Mouse (Mus musculus) left cerebral cortex, postnatal 14 days (tissue): ENCODE measurements at regions not wholly inside any gene's neighbourhood (a gene's known extent, or its start where the extent isn't known, plus 50 kb on each side); places are given as distances from the start of the nearest gene placed in this dataset.

Source experiments
- DNase-seq, 2 experiments: peaks; one replicate each; pipeline ENCODE4 v3.0.0; 2021 to 2022; ENCODE audit warnings: low spot score in 2 of 2, mixed read lengths in 1 of 2
- intact Hi-C: fragments of 180-260 bp; cut with DNase I; formaldehyde crosslinking; loops from one replicate; pipeline ENCODE4 v1.15.1; 2025

DNA sequence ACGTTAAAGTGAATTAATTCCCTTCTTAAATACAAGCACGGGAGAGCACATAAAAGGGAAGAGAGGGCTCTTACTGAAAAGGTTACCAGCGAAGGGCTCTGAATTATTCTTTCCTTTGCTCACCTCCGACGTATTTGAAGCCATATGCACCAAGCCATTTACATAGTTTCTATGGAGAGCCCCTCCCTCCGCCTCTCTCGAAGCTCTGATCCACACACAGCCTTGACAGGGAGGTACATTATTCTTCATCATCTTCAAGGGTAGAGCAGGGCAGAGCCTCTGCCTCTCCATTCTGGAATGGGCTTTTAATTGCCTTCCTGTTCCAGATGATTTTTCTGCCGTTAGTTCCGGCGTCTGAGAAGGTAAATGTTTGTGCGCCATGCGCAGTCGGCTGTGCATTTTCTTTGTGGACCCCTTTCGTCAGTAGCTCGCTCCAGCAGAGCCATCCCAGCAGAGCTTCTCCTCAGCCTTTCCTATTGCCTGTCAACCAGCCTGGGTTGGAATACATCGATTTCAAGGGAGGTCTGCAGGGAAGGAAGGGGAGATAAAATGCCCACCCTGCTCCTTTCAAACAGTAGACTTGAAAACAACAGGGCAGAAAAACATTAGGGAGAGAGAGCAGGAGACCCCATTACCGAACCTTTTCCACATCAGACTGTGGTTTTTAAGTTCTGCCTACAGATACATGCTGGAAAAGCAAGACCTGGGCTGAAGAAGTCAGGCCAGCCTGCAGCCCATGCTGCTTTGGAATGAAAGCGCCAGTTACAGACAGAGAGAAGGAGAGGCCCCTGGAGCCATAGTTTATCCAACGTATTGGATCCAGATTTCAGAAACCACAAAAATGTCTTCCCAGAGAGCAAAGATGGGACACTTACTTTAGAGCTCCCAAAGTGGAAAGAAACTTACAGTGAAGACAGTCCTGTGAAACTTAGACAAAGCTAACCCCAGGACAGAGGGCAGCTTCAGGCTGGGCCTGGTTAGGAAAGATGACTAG, 124.1 kb downstream of the Edn3 start:
- intact Hi-C loops: no loop called here
- DNase-seq: no peak

DNA sequence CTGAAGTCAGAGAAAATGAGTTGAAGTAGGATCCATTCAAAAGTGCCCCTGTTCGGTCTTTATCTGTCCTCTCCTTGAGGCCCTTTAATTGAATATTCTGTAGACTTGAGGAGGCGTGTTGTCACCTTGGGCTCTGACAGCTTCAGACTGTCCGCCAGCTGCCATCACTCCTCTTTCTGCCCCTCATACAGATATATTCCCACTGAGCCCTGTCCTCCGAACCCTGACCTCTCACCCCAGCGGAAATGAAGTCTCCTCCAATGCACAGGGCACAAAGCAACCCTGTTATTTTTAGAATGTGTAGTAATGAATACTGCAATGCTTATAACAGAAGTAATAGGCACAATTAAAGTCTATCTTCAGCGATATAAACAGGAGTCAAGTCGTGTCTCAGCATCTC, 117.4 kb upstream of the Gm14444 start:
- no peak for DNase-seq
- intact Hi-C loops: loop anchor here (10.0 kb wide), 1 partner anchor 1308 kb away; no protein-coding TSS in a partner anchor

DNA sequence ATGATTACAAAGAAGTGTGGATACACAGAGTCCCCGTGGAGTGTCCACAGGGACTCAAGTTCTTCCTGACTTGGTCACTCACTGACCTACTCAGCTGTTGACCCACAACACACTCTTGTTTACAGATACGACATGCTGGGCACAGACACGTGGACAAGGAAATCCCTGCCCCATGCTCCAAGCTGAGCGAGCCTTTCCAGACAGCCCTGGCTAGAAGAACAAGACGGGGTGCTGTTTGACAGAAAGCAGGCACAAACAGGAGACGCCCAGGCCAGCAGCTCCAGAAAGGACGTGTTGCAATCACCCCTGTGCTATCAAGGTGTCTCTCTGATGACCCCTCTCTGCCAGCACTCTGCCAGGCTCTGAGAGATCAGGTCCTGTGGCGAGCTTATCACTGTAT, 112.6 kb upstream of the Gm14444 start:
- intact Hi-C loops: loop anchor here (10.0 kb wide), 1 partner anchor 1313 kb away; no protein-coding TSS in a partner anchor
- DNase-seq: no peak

DNA sequence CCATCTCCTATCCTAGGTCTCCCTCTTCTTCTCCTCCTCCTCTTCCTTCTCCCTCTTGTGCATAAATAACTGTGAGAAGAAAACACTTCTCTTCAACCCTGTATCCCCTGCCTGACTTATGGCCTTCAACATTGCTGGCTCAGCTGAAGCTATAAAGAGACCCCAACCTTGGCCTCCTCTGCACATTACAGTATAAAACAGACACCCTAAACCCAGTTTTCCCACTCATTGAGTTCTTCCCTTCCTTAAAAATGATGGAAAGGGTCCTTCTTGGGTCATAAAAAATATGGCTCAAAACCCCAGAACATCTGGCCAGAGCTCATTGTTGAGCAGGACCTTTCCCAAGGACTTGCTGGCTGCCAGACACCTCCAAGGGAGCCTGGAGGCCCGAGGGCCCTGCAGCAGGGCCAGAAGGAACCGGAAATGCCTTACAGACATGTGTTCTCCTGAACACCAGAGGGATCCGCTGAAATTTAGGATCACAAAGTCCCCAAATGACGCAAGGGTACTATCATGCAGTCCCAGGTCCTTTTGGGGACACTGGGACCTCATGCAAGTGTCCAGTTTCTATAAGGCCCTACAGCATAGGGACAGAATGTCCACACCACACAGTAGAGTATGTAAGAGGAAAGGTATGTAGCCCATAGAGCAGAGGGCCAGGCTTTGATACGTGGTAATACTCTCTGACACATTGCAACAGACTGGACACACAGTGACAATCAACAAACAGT, 109.9 kb upstream of the Gm14444 start:
- DNase-seq: no peak
- intact Hi-C loops: loop anchor here (1.0 to 10.0 kb wide), 5 partner anchors 43 to 1715 kb away; no protein-coding TSS in a partner anchor

DNA sequence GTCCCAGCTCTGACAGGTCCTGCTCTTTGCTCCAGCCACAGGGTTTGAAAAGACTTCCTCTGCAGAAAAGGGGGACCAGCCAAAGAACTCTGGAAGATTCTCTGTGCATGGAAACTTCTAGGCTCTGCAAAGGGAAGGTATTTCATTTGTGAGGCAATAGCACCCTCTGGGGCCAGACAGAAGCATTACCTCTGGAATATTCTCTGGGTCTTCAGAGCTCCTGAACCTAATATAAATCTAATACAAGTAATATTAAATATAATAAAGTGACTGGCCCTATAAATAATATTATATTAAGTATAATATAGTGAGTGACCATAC, 109.4 kb upstream of the Gm14444 start:
- peak; percentile 57 to 73 for DNase-seq
- intact Hi-C loops: loop anchor here (1.0 to 10.0 kb wide), 4 partner anchors 43 to 1716 kb away; no protein-coding TSS in a partner anchor

DNA sequence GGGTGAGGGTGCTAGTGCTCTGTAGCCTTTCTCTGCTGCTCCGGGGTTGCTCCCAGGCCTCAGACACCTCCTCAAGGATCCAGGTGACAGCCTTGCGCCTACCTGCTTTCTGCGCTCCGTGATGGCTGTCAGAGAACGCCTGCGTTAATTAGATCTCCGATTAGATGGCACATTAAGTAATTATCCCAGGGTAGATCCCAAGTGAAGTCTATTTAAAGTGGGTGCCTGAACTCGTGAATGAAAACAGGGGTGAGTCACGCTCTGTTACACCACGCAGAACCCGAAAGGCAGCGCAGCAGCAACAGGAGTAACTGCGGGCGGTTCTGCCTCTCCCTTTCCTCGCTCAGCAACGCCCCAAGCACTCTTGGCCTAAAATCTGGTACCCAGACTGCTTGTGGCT, 108.2 kb upstream of the Gm14444 start:
- intact Hi-C loops: loop anchor here (5.0 to 10.0 kb wide), 3 partner anchors 44 to 1717 kb away; no protein-coding TSS in a partner anchor
- peak in 1 of 2 experiments; percentile 20 for DNase-seq

DNA sequence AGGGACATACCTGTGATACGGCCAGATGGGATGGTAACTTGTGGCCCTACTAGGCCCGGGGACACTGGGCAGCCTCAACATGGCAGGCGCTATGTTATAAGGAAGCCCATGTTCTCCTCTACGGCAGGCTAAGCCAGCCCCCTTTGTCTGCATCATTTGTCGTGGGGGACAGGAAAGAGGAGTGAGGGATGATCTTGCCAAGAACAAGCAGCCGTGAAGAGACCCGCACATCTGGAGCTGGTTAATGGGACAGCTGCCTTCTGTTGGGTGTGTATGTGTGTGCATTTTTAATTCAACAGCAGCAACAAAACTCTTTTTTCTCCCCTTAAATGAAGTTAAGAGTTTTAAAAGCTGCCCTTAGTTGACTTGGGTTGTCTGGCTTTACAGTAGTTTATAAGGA, 106.4 kb upstream of the Gm14444 start:
- DNase-seq: no peak
- intact Hi-C loops: loop anchor here (5.0 to 10.0 kb wide), 3 partner anchors 46 to 1719 kb away; no protein-coding TSS in a partner anchor

DNA sequence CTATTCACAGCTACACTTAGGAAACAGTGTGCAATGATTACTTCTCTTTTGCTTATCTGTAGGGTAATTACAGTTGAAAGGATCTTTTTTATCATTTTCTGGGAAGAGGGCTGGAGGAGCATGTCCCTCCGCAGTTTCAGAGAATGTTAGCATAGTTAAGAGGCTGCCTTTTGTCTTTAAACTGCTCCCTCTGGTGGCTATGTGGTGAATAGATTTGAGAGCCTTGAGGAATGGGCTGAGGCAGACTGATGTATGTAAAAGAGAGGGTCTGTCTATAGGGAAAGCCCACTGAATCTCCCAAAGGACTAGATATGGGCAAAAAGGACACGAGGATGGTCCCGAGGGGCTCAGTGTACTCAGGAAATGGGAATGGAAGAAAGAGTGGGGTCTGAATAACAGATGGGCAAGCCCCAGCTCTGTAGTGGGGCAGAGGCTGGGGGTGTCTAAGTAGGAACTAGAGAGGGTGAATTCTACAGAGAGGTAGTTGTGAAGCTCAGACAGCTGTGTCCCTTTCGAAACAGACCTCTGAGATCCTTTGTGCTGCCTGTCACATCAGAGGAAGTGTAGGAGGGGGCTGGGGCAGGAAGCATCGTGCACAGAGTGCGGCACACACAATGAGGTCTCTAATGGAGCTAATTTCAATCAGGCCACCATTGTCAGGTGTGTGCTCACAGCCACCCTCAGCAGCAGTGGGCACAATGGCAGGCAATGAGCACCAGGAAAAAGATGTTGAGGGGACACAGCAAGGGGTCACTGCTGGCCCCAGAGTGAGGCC, 104.0 kb upstream of the Gm14444 start:
- peak; percentile 54 to 72 for DNase-seq
- intact Hi-C loops: loop anchor here (10.0 kb wide), 1 partner anchor 1721 kb away; no protein-coding TSS in a partner anchor

DNA sequence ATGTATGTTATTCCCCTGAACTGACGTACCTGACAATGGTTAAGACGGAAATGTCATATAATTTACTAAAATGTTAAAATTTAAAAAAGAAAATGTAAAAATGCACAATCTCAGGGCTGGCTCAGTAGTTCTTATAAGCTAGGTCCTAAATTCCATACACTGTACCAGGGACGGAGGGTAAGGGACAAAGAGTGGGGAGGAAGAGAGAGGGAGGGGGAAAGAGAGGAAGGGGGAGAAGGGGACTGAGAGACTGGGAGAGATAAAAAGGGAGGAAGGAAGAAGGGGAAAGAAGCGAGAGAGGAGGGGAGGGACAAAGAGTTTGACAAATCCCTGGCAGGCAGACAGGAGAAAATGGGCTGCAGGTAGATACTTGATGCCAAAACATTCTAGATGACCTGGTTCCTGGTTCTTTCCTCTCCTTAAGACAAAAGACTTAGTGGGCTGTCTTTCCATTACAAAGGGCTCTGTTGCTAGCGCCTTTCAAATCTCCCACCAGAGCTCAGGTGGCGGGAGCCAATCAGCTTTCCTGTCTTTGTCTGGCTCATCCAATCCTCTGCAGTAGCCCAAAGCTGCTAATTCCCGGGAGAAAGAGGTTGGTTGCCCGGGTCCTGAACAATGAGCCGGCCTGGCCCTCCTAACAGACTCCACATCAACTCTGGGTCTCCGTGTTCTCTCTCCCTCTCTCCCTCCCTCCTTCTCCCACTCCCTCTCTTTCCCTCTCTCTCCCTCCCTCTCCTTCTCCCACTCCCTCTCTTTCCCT, 92.7 kb upstream of the Gm14444 start:
- DNase-seq: peak; percentile 20 to 41
- intact Hi-C loops: no loop called here

DNA sequence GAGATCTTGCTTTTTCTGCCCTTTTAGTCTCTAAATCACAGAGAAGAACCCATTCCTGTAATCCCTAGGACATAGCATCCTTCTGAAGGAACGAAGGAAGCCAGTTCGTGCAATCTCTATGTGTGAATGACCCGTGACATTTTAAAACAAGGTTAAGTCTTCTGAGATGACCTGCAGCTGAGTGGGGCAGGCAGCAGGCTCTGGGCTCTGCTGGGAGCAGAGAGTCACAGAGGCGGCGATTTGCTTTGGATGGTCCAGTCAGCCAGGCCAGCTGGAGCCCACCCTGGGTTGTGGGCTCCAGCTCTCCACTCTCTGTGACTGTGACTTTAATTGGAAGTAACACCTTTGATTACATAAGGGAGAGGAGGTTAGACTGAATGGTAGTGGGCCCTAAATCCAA, 92.1 kb upstream of the Gm14444 start:
- DNase-seq: no peak
- intact Hi-C loops: no loop called here

DNA sequence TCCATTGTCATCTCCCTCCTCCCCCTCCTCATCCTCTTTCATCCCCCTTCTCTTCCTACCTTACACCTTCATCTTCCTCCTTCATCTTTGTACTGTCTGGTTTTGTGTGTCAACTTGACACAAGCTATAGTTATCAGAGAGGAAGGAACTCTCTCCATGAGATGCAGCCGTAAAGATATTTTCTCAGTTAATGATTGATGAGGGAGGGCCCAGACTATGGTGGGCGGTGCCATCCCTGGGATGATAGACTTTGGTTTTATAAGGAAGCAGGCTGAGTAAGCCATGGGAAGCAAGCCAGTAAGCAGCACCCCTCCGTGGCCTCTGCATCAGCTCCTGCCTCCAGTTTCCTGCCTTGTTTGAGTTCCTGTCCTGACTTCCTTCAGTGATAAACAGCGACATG, 87.8 kb upstream of the Gm14444 start:
- no peak for DNase-seq
- intact Hi-C loops: no loop called here

DNA sequence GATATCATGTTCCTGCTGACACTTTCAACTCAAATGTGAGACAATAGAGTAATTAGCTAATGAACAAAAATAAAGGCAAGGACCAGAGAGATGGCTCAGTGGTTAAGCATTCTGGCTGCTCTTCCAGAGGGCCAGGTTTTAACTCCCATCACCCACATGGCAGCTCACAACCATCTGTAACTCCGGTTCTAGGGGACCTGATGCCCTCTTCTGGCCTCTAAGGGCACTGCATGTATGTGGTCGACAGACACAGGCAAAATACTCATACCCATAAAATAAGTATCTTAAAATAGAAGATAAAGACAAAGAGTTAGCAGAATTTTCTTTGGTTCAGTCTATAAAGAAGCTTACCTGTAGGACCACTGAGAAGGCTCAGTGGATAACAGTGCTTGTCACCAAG, 80.3 kb upstream of the Gm14444 start:
- intact Hi-C loops: no loop called here
- DNase-seq: peak in 1 of 2 experiments; percentile 19

DNA sequence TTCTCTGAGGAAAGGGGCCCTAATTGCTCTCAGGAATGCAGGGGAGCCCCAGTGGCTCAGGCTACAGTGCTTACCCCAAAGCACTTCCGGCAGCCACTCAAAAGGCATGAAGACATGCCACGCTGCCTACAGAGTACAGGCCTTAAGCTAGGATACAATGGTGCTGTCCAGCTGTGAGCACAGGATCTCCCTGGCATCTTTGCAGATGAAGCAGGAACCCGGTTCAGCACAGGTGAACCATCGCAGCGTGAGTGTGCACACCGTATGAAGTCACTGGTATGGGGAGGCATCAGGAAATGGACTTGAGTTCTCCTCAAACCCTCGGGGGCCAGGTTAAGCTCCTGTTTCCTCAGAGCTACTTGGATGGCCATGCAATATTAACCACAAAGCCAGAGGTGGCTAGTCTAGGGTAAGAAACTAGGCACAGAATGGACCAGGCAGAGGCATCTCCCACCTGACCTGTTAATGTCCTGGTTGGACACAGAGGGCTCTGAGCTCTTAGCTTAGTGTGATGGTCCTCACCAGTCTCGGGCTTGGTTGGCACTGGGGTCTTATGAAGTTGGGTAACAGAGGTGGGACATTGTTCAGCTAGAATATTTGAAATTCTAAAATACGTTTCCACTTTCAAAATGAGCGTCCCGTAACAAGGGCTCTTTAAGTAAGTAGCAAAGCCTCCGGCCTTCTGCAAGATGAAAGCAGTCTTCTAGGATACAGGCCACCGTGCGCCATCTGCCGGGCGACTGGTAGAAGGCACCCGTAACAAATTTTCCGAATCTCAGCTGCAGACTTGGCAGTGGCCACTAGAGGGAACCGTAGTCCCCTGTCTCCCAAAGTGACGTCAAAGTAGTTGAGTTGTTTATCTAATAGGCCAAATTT, 77.7 kb upstream of the Gm14444 start:
- DNase-seq: peak; percentile 89 to 95
- intact Hi-C loops: no loop called here

DNA sequence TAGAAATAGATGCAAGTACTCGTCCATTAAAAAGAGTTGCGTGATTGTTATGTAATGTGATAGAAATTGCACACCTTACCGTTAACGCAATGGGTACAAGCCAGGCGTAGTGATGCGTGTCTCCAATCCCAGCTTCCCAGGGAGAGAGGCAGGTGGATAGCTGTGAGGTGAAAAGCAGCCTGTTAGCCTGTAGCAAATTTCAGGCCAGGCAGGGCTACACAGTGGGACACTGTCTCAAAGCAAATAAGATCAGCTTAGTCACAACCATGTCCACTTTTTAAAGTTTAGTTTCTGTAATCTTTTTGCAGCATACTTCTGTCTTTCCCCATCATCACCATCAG, 77.1 kb upstream of the Gm14444 start:
- DNase-seq: no peak
- intact Hi-C loops: no loop called here

DNA sequence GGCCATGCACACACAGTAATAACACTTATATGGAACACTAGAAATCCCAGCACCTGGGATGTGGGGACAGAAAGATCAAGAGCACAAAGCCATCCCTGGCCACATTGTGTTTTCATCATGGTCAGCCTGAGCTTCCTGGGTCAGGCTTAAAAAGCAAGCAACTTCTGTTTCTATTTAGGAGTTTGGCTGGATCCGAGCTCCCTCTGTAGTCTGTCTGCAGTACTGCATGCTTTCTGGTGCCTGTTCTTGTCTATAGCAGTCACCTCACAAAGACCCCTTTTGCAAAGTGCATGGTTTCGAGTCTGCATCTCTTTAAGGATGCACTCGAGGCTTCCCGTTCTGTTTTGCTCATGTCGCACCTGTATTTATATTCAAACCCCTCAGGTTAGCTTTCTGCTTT, 73.4 kb upstream of the Gm14444 start:
- DNase-seq: peak; percentile 23 to 28
- intact Hi-C loops: no loop called here

DNA sequence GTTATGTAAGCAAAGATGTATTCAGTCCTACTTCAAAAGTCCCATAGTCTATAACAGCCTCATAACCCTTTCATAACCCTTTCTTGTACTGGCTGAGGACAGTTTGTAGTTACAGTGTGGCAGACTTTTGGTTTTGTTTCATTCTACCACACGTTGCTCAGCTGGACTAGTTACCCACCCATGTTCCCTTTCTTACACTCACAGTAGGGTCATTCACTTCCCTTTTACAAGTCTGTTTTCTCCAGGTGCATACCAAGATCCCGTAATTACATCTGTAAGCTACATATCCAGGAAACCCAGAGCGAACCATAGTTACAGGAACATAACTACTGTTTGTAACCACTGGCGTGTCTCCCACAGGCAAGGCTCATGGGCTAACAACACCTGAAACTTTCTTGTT, 72.1 kb upstream of the Gm14444 start:
- intact Hi-C loops: no loop called here
- no peak for DNase-seq

DNA sequence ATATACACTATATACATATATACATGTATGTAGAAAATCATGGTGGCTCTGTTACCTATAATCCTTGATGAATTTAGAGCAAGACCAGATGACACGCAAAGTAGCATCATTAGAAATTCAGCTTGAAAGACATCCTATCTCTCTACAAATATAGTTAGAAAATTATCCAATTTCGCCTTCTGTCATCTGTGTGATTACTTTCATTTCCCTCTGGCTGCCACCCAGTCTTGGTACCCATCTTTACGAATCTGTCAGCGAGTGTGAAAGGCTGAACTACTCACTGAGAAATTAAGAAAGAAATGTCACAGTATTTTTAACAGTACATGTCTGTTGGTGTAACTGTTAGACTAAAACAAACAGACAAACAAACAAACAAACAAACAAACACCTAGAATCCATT, 67.8 kb upstream of the Gm14444 start:
- no peak for DNase-seq

DNA sequence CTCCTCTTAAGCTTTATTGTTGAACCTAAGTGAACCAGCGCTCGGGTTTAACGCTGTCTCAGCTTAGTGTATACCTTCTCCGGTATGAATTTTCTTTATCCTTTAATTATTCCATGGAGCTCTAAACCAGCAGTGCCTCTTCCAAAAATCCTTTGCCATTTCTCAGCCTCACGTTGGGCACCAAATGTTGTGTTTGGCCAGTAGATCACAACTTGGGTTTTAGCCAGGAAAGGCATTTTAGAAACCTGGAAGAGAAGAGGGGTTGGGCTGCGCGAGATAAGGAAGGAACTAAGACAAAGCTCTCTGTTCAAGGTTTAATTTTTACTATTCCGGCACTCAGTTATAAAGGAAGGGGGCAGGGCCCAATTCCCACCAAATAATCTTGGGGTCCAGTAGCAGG, 61.9 kb upstream of the Gm14444 start:
- intact Hi-C loops: no loop called here
- DNase-seq: no peak

More for the DNA sequence above, 67.8 kb upstream of the Gm14444 start:
- intact Hi-C loops: no loop called here
